In the genomic region with DNA sequence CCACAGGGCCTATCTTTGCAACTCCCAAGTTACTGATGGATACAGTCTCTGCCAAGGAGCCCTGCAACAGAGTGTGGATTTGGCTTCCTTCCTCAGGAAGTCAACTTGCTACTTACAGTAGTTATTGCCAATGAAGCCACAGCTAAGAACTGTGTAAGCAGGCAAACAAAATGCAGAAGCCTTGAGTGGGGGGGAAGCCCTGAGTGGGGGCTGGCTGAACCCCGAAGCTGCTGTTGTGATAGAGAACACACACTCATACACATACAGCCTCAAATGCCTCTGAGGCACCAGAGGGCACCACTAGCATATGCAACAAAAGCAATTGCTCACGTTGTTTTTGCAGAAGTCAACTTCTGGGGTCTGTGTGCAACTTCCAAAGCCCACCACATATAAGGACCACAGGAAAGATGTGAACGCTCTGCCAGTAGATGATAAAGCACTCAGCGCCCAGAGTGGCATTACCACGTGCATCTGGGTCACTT, we compare ENCODE assay signal across 10 mouse cellular contexts. TPM values are rescaled to one million over a fixed set of nuclear protein-coding genes. Genes with fewer than 3 reads are reported as not detected.
DNase-seq lines count a peak whose midpoint lies in the region; ATAC-seq and TF ChIP-seq lines count a peak whose summit lies in the region.
"Had no signal": no experiment of that assay in that cellular context is flagged by ENCODE, and none has a peak within 500 bp of the region (broad histone marks: within the 10 kb centered on the region; RNA-seq: fewer than 3 reads in every experiment).

No protein-coding gene starts in this region.

- no peak overlapping the region for H3K4me2 ChIP-seq in kidney, embryonic 14.5 days (replicated peaks; ENCODE audit: low read depth, low read length)
- no peak overlapping the region for H3K4me2 ChIP-seq in heart, embryonic 16.5 days (ENCODE audit: low read depth, low read length)
- H3K4me2 ChIP-seq: liver, embryonic 13.5 days had no signal

- H3K9me3 ChIP-seq in kidney, embryonic 14.5 days (ENCODE audit: control insufficient read depth, low read length): no peaks in the 10 kb centered on the region
- no peaks in the 10 kb centered on the region for H3K9me3 ChIP-seq in heart, embryonic 16.5 days (replicated peaks; ENCODE audit: control insufficient read depth, low read length)
- H3K9me3 ChIP-seq: liver, embryonic 13.5 days had no signal

- no peak overlapping the region for H3K9ac ChIP-seq in kidney, embryonic 14.5 days (ENCODE audit: low read depth, low read length)
- no peak overlapping the region for H3K9ac ChIP-seq in heart, embryonic 16.5 days (ENCODE audit: low read length)
- H3K9ac ChIP-seq: liver, embryonic 13.5 days had no signal

- peak; percentile 19 for DNase-seq in kidney, adult 9 months
- no peak for DNase-seq in right cerebral cortex, adult 18-20 months
- DNase-seq in adrenal gland, postnatal 14 days: no peak
- DNase-seq: liver, embryonic 13.5 days had no signal

- TF ChIP-seq POLR2A in bone marrow macrophage, adult 2 months (IDR thresholded peaks at IDR 0.05; ENCODE audit: borderline replicate concordance, low read depth, low read length): no peak

- H3K4me1 ChIP-seq in kidney, embryonic 14.5 days (ENCODE audit: control insufficient read depth, insufficient read depth, low read length): no peaks in the 10 kb centered on the region
- H3K4me1 ChIP-seq in bone marrow macrophage, adult 2 months (ENCODE audit: control insufficient read depth, insufficient read depth, low read length): peaks cover 10% of the 10 kb centered on the region
- peaks cover 24% of the 10 kb centered on the region for H3K4me1 ChIP-seq in heart, embryonic 16.5 days (ENCODE audit: control insufficient read depth, insufficient read depth, low read length)

- no peak for ATAC-seq in kidney, embryonic 14.5 days (ENCODE audit: low FRiP score, low TSS enrichment)
- ATAC-seq in heart, embryonic 16.5 days (replicated peaks; ENCODE audit: extremely low read depth, insufficient read depth, low FRiP score): no peak; the same call in 1 of the 2 replicates
- ATAC-seq in megakaryocyte progenitor cell, adult 5-6 weeks (replicated peaks; ENCODE audit: poor library complexity): peak; percentile 61
- ATAC-seq: Patski had no signal

- H3K4me3 ChIP-seq in kidney, embryonic 14.5 days (ENCODE audit: low read length): no peak overlapping the region
- no peak overlapping the region for H3K4me3 ChIP-seq in bone marrow macrophage, adult 2 months (ENCODE audit: insufficient read depth, low read length)
- no peak overlapping the region for H3K4me3 ChIP-seq in heart, embryonic 16.5 days (ENCODE audit: low read length)
- H3K4me3 ChIP-seq: liver, embryonic 13.5 days had no signal

- no peak overlapping the region for H3K27ac ChIP-seq in kidney, embryonic 14.5 days (ENCODE audit: low read depth, low read length)
- no peak overlapping the region for H3K27ac ChIP-seq in bone marrow macrophage, adult 2 months (ENCODE audit: insufficient read depth, low read depth, low read length)
- peak overlapping the region; percentile 24; the same call in 1 of the 2 replicates for H3K27ac ChIP-seq in heart, embryonic 16.5 days (ENCODE audit: low read length)
- H3K27ac ChIP-seq: liver, embryonic 13.5 days had no signal

- 80% methylated on average over 5 of the region's 5 CpGs for WGBS in kidney, embryonic 14.5 days
- WGBS in heart, embryonic 16.5 days: 55% methylated on average over 5 of the region's 5 CpGs

- TF ChIP-seq CTCF in bone marrow macrophage, adult 2 months (IDR thresholded peaks at IDR 0.05; ENCODE audit: low read depth, low read length): 0 out of 2 replicates have a peak, but pooled peaks have one; percentile 18

- no peaks in the 10 kb centered on the region for H3K27me3 ChIP-seq in kidney, embryonic 14.5 days (ENCODE audit: control insufficient read depth, insufficient read depth, low read length)
- H3K27me3 ChIP-seq in heart, embryonic 16.5 days (ENCODE audit: control insufficient read depth, insufficient read depth, low read length): no peaks in the 10 kb centered on the region
- H3K27me3 ChIP-seq: Patski had no signal

- peaks cover 79% of the 10 kb centered on the region for H3K36me3 ChIP-seq in kidney, embryonic 14.5 days (ENCODE audit: control insufficient read depth, insufficient read depth, low read length)
- peaks cover 64% of the 10 kb centered on the region for H3K36me3 ChIP-seq in heart, embryonic 16.5 days (ENCODE audit: control insufficient read depth, insufficient read depth)

RNA-seq across cellular contexts. Expression of a gene that starts 38.5 kb away (rescaled TPM):
- polyA plus RNA-seq in kidney, embryonic 14.5 days (2014; fragmentation: Nextera tagmentation; extraction: Ambion mirVana): 0.63 and 1.2 TPM in 2 replicates
- polyA plus RNA-seq in bone marrow macrophage, adult 2 months (2012; ENCODE audit: insufficient read depth, insufficient read length, missing spikeins): not detected in 2 replicates
- polyA plus RNA-seq in heart, embryonic 16.5 days (2015; fragmentation: Nextera tagmentation; extraction: Ambion mirVana): 37.6 and 39.9 TPM in 2 replicates
- total RNA-seq in megakaryocyte progenitor cell, adult 5-6 weeks (2015): not detected in 2 replicates
- total RNA-seq in megakaryocyte progenitor cell, adult 5-6 weeks (2017): not detected in 2 replicates
- 1.2 and 18.3 TPM in 2 replicates for total RNA-seq in adrenal gland, postnatal 14 days (2021)
- total RNA-seq: neutrophil, adult 5-6 weeks had no signal
- polyA plus RNA-seq: liver, embryonic 13.5 days; Patski had no signal

RNA-seq across cellular contexts. Expression of a gene that starts 55.3 kb away (rescaled TPM):
- polyA plus RNA-seq in kidney, embryonic 14.5 days (2014; fragmentation: Nextera tagmentation; extraction: Ambion mirVana): 20.7 and 37.8 TPM in 2 replicates
- polyA plus RNA-seq in bone marrow macrophage, adult 2 months (2012; ENCODE audit: insufficient read depth, insufficient read length, missing spikeins): 31.0 and 36.5 TPM in 2 replicates
- polyA plus RNA-seq in heart, embryonic 16.5 days (2015; fragmentation: Nextera tagmentation; extraction: Ambion mirVana): 98.0 and 133 TPM in 2 replicates
- 1.2 and 2.6 TPM in 2 replicates for total RNA-seq in megakaryocyte progenitor cell, adult 5-6 weeks (2015)
- total RNA-seq in megakaryocyte progenitor cell, adult 5-6 weeks (2017): 3.0 and 4.1 TPM in 2 replicates
- total RNA-seq in adrenal gland, postnatal 14 days (2021): 65.2 and 75.4 TPM in 2 replicates

Comparison
In these comparisons a context has a peak if more than half of its experiments do, and no peak if none do; other contexts are left out.
1. RNA of a gene that starts 38.5 kb away (polyA plus RNA-seq): 37.6 to 39.9 TPM in heart, embryonic 16.5 days; 0.63 to 1.2 TPM in kidney, embryonic 14.5 days and not detected in bone marrow macrophage, adult 2 months; every median in the first group is over 10 times any median in the second.